Mouse (Mus musculus) c-Kit-negative CD71-positive TER-119-positive erythroid progenitor cells, embryonic 14.5 days (primary cell): ENCODE data around the gene Rgp1.
A peak's percentile ranks its signal among the peaks of the same experiment; 100 is the strongest.
"Not testable (repeated sequence)": the region's sequence is repeated elsewhere in the genome, so short reads cannot be mapped to it uniquely, and the experiment has no call there.

Source experiments
- DNase-seq: peaks from one replicate; pipeline ENCODE4 v3.0.0-alpha.2; 2013; ENCODE audit warnings: low read depth, low spot score

Rgp1 gene

DNA sequence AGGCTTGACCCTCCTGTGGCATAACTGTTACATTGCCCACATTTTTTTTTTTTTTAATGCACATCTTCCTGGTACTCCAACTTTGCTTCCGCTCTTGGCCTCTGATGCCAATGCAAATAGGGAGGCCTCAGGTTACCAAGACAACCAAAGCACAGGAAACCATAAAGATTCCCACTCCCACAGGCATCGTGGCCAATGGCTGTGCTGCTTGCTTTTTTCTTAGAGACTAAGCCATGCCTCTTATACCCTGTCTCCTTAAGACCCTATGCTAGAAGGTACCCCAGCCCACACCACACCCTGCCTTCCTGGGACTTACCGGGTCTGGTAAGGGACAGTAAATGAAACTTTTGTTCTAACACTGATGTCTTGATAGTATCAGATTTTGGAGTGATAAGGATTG, 14.9 kb downstream of the Rgp1 start:
- DNase-seq = no peak

GRCm38 (mm10) chr4:43596597-43596996, 18.1 kb downstream of the Rgp1 start:
- DNase-seq = not testable (repeated sequence)

DNA sequence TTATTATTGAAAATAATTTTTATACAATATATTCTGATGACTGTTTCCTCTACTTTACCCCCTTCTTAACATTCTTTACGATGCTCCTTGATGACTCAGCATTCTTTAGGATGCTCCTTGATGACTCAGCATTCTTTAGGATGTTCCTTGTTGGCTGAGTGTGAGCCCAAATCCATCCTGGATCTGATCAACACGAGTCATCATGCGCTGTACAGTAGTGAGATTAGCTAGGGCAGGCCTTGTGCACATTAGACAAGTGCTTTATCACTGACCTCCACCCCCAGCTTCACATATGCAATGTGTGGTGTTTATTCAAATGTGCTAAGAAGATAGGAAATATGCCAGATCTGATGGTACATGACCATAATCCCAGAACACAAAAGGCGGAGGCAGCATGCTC, 19.7 kb downstream of the Rgp1 start:
- peak; percentile 77 for DNase-seq

GRCm38 (mm10) chr4:43598650-43599380, 20.3 kb downstream of the Rgp1 start:
- peak; percentile 48 for DNase-seq

DNA sequence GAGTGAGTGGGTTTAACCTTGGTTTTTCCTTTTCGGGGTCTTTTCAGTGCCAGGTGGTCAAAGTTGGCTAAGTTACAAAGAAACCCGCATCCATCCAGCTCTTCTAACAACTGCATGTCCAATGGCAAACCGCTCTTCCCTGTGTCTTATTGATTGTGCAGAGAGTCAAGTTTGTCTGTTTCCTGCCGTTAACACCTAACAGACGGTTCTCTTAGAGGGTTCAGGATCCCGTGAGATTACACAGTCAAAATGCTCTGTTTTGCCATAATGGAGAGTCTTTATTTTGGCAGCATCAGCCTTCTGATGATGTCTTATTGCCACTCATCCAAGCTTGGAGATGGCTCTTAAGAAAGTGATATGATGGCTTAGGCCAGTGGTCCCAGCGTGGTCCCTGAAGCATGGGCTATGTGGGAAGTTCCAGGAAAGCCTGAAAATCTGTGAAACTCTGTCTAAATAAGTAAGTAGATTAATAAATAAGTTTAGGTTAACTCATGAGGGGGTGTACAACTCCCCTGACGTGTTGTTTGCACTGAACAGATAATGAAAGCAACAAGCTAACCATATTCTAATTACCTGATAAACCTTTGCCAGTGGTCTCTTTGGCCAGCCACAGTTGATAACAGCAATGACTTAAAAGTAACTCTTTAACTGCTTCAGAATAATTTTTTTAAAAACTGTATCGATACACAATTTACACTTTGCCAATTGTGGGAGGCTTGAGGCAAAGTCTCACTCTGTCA, 21.9 kb downstream of the Rgp1 start:
- DNase-seq = no peak

GRCm38 (mm10) chr4:43604099-43604498, 25.6 kb downstream of the Rgp1 start:
- no peak for DNase-seq

- DNase-seq = peak; percentile 72
Observed at GRCm38 (mm10) chr4:43604751-43605685, 26.5 kb downstream of the Rgp1 start.

- DNase-seq = no peak
Observed at GRCm38 (mm10) chr4:43612534-43612933, 34.0 kb downstream of the Rgp1 start.

DNA sequence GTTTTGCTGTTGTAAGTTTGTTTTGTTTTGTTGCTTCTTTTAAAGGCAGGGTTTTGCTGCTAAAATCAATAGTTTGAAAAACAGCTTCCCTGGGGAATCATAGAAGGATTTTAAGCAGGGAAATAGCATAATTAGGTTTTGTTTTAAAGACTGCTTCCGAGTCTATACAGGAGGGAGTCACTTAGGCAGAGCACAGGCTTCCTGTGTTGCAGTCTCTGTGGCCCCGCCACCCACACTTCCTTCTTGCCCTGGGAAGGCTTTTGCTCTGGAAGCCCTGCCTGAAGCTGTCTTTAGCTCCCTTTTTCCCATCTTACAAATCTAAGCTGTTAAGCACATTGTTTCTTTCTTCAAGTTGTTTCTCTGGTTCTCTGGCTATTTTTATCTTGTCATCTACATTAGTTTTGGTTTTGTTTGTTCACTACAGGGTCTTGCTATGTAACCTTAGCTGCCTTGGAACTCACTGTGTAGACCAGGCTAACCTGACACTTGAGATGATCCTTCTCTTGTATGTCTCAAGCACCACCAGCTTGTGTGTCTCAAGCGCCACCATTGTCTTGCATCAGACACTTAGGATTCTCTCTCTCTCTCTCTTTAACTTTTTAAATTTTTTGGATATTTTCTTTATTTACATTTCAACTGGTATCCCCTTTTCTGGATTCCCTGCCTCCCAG, 34.7 kb downstream of the Rgp1 start:
- DNase-seq = no peak

DNA sequence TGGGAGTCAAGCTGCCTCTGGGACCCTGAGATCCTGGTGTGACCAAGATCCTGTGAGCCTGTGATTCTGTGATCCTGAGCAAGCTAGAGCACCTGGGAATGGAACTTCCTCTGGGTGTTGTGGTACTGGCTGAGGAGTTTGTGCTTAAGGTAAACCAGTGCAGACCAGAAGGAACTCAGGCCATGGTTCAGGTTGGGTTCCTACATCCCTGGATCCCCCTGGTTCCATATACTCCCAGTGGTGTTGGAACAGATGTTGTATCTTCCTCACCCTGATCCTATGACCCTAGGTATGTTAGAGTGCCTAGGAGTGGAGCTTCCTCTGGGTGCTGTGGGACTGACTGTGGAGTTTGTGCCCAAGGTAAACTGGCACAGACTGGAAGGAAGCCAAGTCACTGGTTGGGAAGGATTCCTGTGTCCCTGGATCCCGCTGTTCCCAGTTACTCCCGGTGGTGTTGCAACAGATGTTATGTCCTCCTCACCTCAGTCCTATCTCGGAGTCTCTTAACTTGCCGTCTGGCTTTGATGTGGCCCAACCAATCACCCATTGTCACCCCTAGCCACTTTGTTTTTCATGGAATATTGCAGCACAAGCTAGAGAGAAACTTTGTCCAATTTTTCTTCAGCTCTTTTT, 41.7 kb downstream of the Rgp1 start:
- DNase-seq = no peak

GRCm38 (mm10) chr4:43629106-43629817, 50.7 kb downstream of the Rgp1 start:
- peak; percentile 34 for DNase-seq

GRCm38 (mm10) chr4:43630030-43630581, 51.6 kb downstream of the Rgp1 start:
- peak; percentile 64 for DNase-seq

DNA sequence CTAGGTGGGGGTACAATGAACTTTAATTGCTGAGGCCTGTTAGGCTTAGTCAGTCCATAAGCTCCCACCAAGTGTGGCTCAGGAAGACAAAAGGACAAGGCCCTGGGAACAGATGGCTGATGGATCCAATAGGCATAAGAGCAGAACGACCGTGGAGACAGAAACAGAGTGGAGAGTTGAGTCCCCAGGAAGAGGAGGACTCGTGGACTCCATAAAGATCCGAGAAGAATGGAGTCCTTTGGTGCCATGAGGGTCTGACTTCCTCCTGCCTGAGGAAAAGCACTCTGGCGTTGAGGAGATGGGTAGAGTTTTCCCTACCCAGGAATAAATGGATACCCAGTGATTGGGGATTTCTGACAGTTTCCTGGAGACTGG, 52.1 kb downstream of the Rgp1 start:
- DNase-seq = no peak

DNA sequence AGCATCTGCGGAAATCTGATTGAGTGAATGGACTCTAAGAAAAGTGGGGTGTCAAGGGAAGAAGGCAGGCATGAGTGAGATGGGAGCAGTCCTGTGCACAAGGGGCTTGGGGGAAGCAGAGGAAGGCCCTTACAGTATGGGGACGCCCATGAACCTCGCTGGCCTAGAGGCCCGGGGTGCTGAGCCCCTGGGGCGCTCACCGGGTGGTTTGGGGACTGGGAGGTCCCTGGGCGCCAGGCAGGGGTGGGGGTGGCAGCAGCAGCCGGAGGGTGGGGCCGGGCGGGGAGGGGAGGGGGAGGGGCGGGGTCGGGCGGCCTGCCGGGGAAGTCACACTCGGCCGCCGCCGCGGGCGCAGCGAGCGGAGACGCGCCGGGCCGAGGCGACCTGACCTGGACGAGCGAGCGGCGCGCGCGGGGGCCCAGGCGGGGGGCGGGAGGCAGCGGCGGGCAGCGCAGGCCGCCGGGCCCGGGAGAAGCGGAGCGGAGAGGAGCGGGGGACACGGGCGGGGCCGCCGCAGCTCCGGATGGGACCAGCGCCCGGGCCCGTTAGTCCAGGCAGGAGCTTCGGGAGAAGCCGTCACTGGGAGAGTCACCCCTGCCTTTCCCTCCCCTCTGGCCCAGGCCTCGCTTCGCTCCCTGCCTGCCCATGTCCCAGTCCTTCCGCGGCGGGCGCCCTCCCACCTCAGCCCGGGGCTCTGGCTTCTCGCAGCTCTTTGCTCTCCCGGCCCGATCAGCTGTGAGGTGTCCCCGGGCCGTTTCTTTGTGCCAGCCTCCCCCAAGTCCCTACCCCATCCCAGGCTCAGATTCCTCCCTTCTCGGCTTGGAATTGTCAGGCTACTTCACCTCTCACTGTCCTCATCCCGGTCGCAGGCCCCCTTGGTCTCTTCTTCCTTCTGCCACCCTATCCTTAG, 52.8 kb downstream of the Rgp1 start, which contains the start of gene Npr2:
Gene Npr2, plus strand, starts transcription at position 890 of the 910 bp plus-strand sequence.
- no peak for DNase-seq

- no peak for DNase-seq
Observed at GRCm38 (mm10) chr4:43631956-43632920, 53.7 kb downstream of the Rgp1 start.

DNA sequence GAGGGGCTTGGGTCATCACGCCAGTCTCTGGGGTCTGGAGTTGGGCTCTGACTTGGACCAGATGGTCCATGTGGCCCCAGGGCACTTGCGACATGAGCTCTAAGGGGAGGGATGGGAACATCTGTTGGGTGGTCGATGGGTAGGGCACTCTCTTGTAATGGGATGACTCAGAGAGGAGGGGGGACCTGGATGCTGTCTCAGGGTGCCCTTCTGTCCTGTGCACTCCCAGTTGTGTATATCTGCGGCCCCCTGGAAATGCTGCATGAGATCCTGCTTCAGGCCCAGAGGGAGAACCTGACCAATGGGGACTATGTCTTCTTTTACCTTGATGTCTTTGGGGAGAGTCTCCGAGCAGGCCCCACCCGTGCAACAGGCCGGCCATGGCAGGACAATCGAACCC, 54.8 kb downstream of the Rgp1 start:
- DNase-seq = no peak

DNA sequence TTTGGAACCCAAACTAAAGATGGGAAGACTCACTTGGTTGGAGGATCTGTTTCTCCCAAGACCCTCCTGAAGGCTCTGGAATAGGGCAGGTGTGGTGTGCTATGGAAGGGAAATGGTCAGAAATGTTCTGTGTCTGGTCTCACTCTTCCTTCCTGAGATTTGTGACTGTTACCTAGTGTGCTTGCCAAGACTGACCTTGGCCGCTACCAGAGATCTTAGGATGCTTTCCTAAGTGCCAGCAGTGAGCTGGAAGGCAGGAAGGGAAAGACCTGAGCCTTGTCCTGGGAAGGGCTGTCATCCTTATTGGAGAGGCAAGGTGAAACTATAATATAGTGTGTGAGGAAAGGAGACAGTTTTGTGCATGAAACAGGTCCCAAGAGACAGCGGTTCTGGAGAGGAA, 55.2 kb downstream of the Rgp1 start:
- DNase-seq = no peak
